Mouse (Mus musculus): ENCODE data around the gene Ap1g1. TPM values are rescaled to one million over a fixed set of nuclear protein-coding genes. Genes with fewer than 3 reads are reported as not detected.

Ap1g1 gene
- polyA plus RNA-seq, 1 experiment from 2014 or later = 27.1 TPM

- H3K9me3 ChIP-seq (ENCODE audit: control insufficient read depth) = no peaks in the 10 kb centered on the region
- no peaks in the 10 kb centered on the region for H3K4me1 ChIP-seq (replicated peaks; ENCODE audit: control insufficient read depth, insufficient read depth, low read length)
- no peak; the same call in none of the 2 replicates for ATAC-seq
- peak overlapping the region; percentile 70 for H3K4me2 ChIP-seq (replicated peaks; ENCODE audit: low read depth)
- H3K9ac ChIP-seq (ENCODE audit: low read depth, low read length) = peak overlapping the region; percentile 93
- no peaks in the 10 kb centered on the region for H3K27me3 ChIP-seq (replicated peaks; ENCODE audit: control insufficient read depth, insufficient read depth, low read length)
- TF ChIP-seq CTCF (IDR thresholded peaks at IDR 0.05; ENCODE audit: low read depth) = no peak
- peak overlapping the region; percentile 99 for H3K4me3 ChIP-seq (ENCODE audit: low read depth, low read length)
- H3K36me3 ChIP-seq (ENCODE audit: control insufficient read depth, insufficient read depth) = no peaks in the 10 kb centered on the region
- peak overlapping the region; percentile 99 for H3K27ac ChIP-seq (ENCODE audit: low read depth, low read length)
- WGBS = under 1% methylated on average over 32 of the region's 32 CpGs
Measured at GRCm38 (mm10) chr8:109778993-109779421, 653 bp downstream of the Ap1g1 start.

- H3K36me3 ChIP-seq (ENCODE audit: control insufficient read depth, insufficient read depth) = no peaks in the 10 kb centered on the region
- peak overlapping the region; percentile 70 for H3K4me2 ChIP-seq (replicated peaks; ENCODE audit: low read depth)
- no peaks in the 10 kb centered on the region for H3K4me1 ChIP-seq (replicated peaks; ENCODE audit: control insufficient read depth, insufficient read depth, low read length)
- 9% methylated on average over 24 of the region's 24 CpGs for WGBS
- peak overlapping the region; percentile 99 for H3K27ac ChIP-seq (ENCODE audit: low read depth, low read length)
- H3K9me3 ChIP-seq (ENCODE audit: control insufficient read depth) = no peaks in the 10 kb centered on the region
- peak overlapping the region; percentile 99 for H3K4me3 ChIP-seq (ENCODE audit: low read depth, low read length)
- H3K9ac ChIP-seq (ENCODE audit: low read depth, low read length) = peak overlapping the region; percentile 93
- ATAC-seq = no peak
- H3K27me3 ChIP-seq (replicated peaks; ENCODE audit: control insufficient read depth, insufficient read depth, low read length) = no peaks in the 10 kb centered on the region
- TF ChIP-seq CTCF (IDR thresholded peaks at IDR 0.05; ENCODE audit: low read depth) = no peak
Measured at GRCm38 (mm10) chr8:109779431-109780228, 1.3 kb downstream of the Ap1g1 start.

GRCm38 (mm10) chr8:109780548-109780947, 2.2 kb downstream of the Ap1g1 start:
- ATAC-seq = no peak
- Histone ChIP-seq H3K9ac (ENCODE audit: low read depth, low read length) (no peak overlapping the region; the same call in 1 of the 2 replicates), H3K4me2 (replicated peaks; ENCODE audit: low read depth) (peak overlapping the region; percentile 70), H3K9me3 (ENCODE audit: control insufficient read depth) (no peaks in the 10 kb centered on the region), H3K27me3 (replicated peaks; ENCODE audit: control insufficient read depth, insufficient read depth, low read length) (no peaks in the 10 kb centered on the region), H3K27ac (ENCODE audit: low read depth, low read length) (no peak overlapping the region), H3K4me1 (replicated peaks; ENCODE audit: control insufficient read depth, insufficient read depth, low read length) (no peaks in the 10 kb centered on the region), H3K4me3 (ENCODE audit: low read depth, low read length) (no peak overlapping the region), H3K36me3 (ENCODE audit: control insufficient read depth, insufficient read depth) (no peaks in the 10 kb centered on the region)
- 43% methylated on average over 4 of the region's 4 CpGs for WGBS
- TF ChIP-seq CTCF (IDR thresholded peaks at IDR 0.05; ENCODE audit: low read depth) = no peak

- Histone ChIP-seq H3K36me3 (ENCODE audit: control insufficient read depth, insufficient read depth) (no peaks in the 10 kb centered on the region), H3K4me3 (ENCODE audit: low read depth, low read length) (no peak overlapping the region), H3K9me3 (ENCODE audit: control insufficient read depth) (no peaks in the 10 kb centered on the region), H3K9ac (ENCODE audit: low read depth, low read length) (no peak overlapping the region), H3K27ac (ENCODE audit: low read depth, low read length) (no peak overlapping the region), H3K4me2 (replicated peaks; ENCODE audit: low read depth) (no peak overlapping the region), H3K27me3 (replicated peaks; ENCODE audit: control insufficient read depth, insufficient read depth, low read length) (no peaks in the 10 kb centered on the region), H3K4me1 (replicated peaks; ENCODE audit: control insufficient read depth, insufficient read depth, low read length) (no peaks in the 10 kb centered on the region)
- WGBS = 74% methylated on average over 2 of the region's 2 CpGs
- no peak for ATAC-seq
- no peak for TF ChIP-seq CTCF (IDR thresholded peaks at IDR 0.05; ENCODE audit: low read depth)
Measured at GRCm38 (mm10) chr8:109790938-109791337, 12.6 kb downstream of the Ap1g1 start.

- H3K27ac ChIP-seq (ENCODE audit: low read depth, low read length) = no peak overlapping the region
- no peaks in the 10 kb centered on the region for H3K9me3 ChIP-seq (ENCODE audit: control insufficient read depth)
- H3K36me3 ChIP-seq (ENCODE audit: control insufficient read depth, insufficient read depth) = no peaks in the 10 kb centered on the region
- WGBS = 23% methylated on average over 1 of the region's 1 CpGs
- no peak for ATAC-seq
- no peak overlapping the region for H3K4me3 ChIP-seq (ENCODE audit: low read depth, low read length)
- no peaks in the 10 kb centered on the region for H3K4me1 ChIP-seq (replicated peaks; ENCODE audit: control insufficient read depth, insufficient read depth, low read length)
- no peak for TF ChIP-seq CTCF (IDR thresholded peaks at IDR 0.05; ENCODE audit: low read depth)
- no peak overlapping the region for H3K9ac ChIP-seq (ENCODE audit: low read depth, low read length)
- no peak overlapping the region for H3K4me2 ChIP-seq (replicated peaks; ENCODE audit: low read depth)
- no peaks in the 10 kb centered on the region for H3K27me3 ChIP-seq (replicated peaks; ENCODE audit: control insufficient read depth, insufficient read depth, low read length)
Measured at GRCm38 (mm10) chr8:109795166-109795565, 16.8 kb downstream of the Ap1g1 start.

- peak; percentile 8; the same call in 1 of the 2 replicates for ATAC-seq
- no peak overlapping the region; the same call in 1 of the 2 replicates for H3K27ac ChIP-seq (ENCODE audit: low read depth, low read length)
- H3K4me3 ChIP-seq (ENCODE audit: low read depth, low read length) = no peak overlapping the region
- TF ChIP-seq CTCF (IDR thresholded peaks at IDR 0.05; ENCODE audit: low read depth) = no peak
- H3K9ac ChIP-seq (ENCODE audit: low read depth, low read length) = no peak overlapping the region
- no peaks in the 10 kb centered on the region; the same call in 1 of the 2 replicates for H3K36me3 ChIP-seq (ENCODE audit: control insufficient read depth, insufficient read depth)
- no peaks in the 10 kb centered on the region for H3K9me3 ChIP-seq (ENCODE audit: control insufficient read depth)
- H3K4me2 ChIP-seq (replicated peaks; ENCODE audit: low read depth) = no peak overlapping the region
- H3K4me1 ChIP-seq (replicated peaks; ENCODE audit: control insufficient read depth, insufficient read depth, low read length) = no peaks in the 10 kb centered on the region
- H3K27me3 ChIP-seq (replicated peaks; ENCODE audit: control insufficient read depth, insufficient read depth, low read length) = no peaks in the 10 kb centered on the region
Measured at GRCm38 (mm10) chr8:109798721-109799120, 20.4 kb downstream of the Ap1g1 start.
